Mouse (Mus musculus): Measurements from ENCODE around the gene Il2rb.

- TF ChIP-seq CTCF (conservative IDR thresholded peaks at IDR 0.05; ENCODE audit: low read length) (no peak), POU5F1 (IDR thresholded peaks at IDR 0.05; ENCODE audit: borderline replicate concordance, low read length) (no peak)
These were observed 56.6 kb downstream of the Il2rb start for GRCm38 (mm10) chr15:78438505-78438904.

Measured in E14TG2a.4 (cell line).